Mouse (Mus musculus) midbrain, embryonic 13.5 days (tissue): ENCODE results near the gene Mapk8ip3. TPM values are rescaled to one million over a fixed set of nuclear protein-coding genes. Genes with fewer than 3 reads are reported as not detected.
A peak's percentile ranks its signal among the peaks of the same experiment; 100 is the strongest.

ENCODE experiments used
- ATAC-seq: fragments of 200-750 bp; cut with Nextera tagmentation; 2 replicates; pipeline ENCODE4 v1.8.0; 2017; ENCODE audit warnings: mild to moderate bottlenecking, moderate TSS enrichment, moderate library complexity
- H3K27ac ChIP-seq: fragments of 300-500 bp; sonication (generic); 2 replicates; pipeline ENCODE4 v1.5.1; 2015; ENCODE audit warnings: inconsistent platforms, mild to moderate bottlenecking, moderate library complexity
- H3K27me3 ChIP-seq: fragments of 300-500 bp; sonication (generic); 2 replicates; pipeline ENCODE4 v1.6.1; 2015; ENCODE audit warnings: mild to moderate bottlenecking, inconsistent platforms
- H3K36me3 ChIP-seq: fragments of 300-500 bp; sonication (generic); 2 replicates; pipeline ENCODE4 v1.6.1; 2015; ENCODE audit warnings: mild to moderate bottlenecking, inconsistent platforms
- H3K4me1 ChIP-seq: fragments of 300-500 bp; sonication (generic); replicated peaks from 2 replicates; pipeline ENCODE4 v1.6.1; 2015; ENCODE audit warnings: inconsistent platforms
- H3K4me2 ChIP-seq: fragments of 300-500 bp; sonication (generic); replicated peaks from 2 replicates; pipeline ENCODE4 v1.6.1; 2015; ENCODE audit warnings: moderate library complexity, mild to moderate bottlenecking, inconsistent platforms
- H3K4me3 ChIP-seq: fragments of 300-500 bp; sonication (generic); replicated peaks from 2 replicates; pipeline ENCODE4 v1.5.1; 2015; ENCODE audit warnings: mild to moderate bottlenecking, inconsistent platforms
- H3K9ac ChIP-seq: fragments of 300-500 bp; sonication (generic); replicated peaks from 2 replicates; pipeline ENCODE4 v1.6.1; 2015; ENCODE audit warnings: mild to moderate bottlenecking, inconsistent platforms
- H3K9me3 ChIP-seq: fragments of 300-500 bp; sonication (generic); 2 replicates; pipeline ENCODE4 v1.6.1; 2016; ENCODE audit warnings: mild to moderate bottlenecking, inconsistent platforms
- WGBS: fragments of 180-500 bp; shearing (Covaris S2); methylation state at CpG from one replicate; pipeline ENCODE4 v1.1.7; 2015; 5-methylcytosine and 5-hydroxymethylcytosine counted together
- polyA plus RNA-seq: library from polyadenylated mRNA; unstranded; fragments of >200 nt; fragmentation: Nextera tagmentation; extraction: Ambion mirVana; gene quantifications from 2 replicates; pipeline ENCODE4 v1.2.1, GENCODE M21; 2015

Gene Mapk8ip3
- polyA plus RNA-seq, 1 experiment from 2014 or later, result 83.8 TPM

GRCm38 (mm10) chr17:24851381-24852125 is 85.2 kb downstream of the Mapk8ip3 start:
- WGBS, result 82% methylated on average over 10 of the region's 10 CpGs
- no peak overlapping the region for H3K27ac ChIP-seq
- peaks cover 28% of the 10 kb centered on the region for H3K36me3 ChIP-seq
- peak overlapping the region; percentile 94 for H3K4me2 ChIP-seq
- no peak for ATAC-seq
- no peaks in the 10 kb centered on the region for H3K9me3 ChIP-seq
- peaks cover 8% of the 10 kb centered on the region for H3K27me3 ChIP-seq
- H3K4me1 ChIP-seq, result peaks cover 25% of the 10 kb centered on the region
- peak overlapping the region; percentile 81 for H3K9ac ChIP-seq
- peak overlapping the region; percentile 81 for H3K4me3 ChIP-seq

- Histone ChIP-seq H3K36me3 (peaks cover 20% of the 10 kb centered on the region), H3K27ac (peak overlapping the region; percentile 68), H3K9ac (peak overlapping the region; percentile 81), H3K4me3 (peak overlapping the region; percentile 81), H3K9me3 (no peaks in the 10 kb centered on the region), H3K27me3 (peaks cover 8% of the 10 kb centered on the region), H3K4me1 (peaks cover 25% of the 10 kb centered on the region), H3K4me2 (peak overlapping the region; percentile 94)
- no peak for ATAC-seq
- under 1% methylated on average over 20 of the region's 20 CpGs for WGBS
These were observed 86.0 kb downstream of the Mapk8ip3 start for GRCm38 (mm10) chr17:24850773-24851127.

GRCm38 (mm10) chr17:24850065-24850772 is 86.6 kb downstream of the Mapk8ip3 start, which contains the start of gene Fahd1:
Gene Fahd1, minus strand, starts transcription at chr17:24850364.
- peak; percentile 100 for ATAC-seq
- Histone ChIP-seq H3K27ac (peak within 1 kb of the TSS; percentile 92), H3K4me2 (peak within 1 kb of the TSS; percentile 94), H3K9ac (peak within 1 kb of the TSS; percentile 82), H3K27me3 (peaks cover 8% of the 10 kb centered on the region), H3K36me3 (peaks cover 18% of the 10 kb centered on the region), H3K4me1 (peaks cover 25% of the 10 kb centered on the region), H3K4me3 (peak within 1 kb of the TSS; percentile 81), H3K9me3 (no peaks in the 10 kb centered on the region)
- under 1% methylated on average over 58 of the region's 58 CpGs for WGBS

- Histone ChIP-seq H3K9me3 (no peaks in the 10 kb centered on the region), H3K36me3 (peaks cover 18% of the 10 kb centered on the region), H3K9ac (peak overlapping the region; percentile 82), H3K4me2 (peak overlapping the region; percentile 94), H3K4me3 (peak overlapping the region; percentile 81), H3K4me1 (peaks cover 25% of the 10 kb centered on the region), H3K27ac (peak overlapping the region; percentile 92), H3K27me3 (peaks cover 8% of the 10 kb centered on the region)
- ATAC-seq, result no peak
- 0% methylated on average over 21 of the region's 21 CpGs for WGBS
These were observed 87.1 kb downstream of the Mapk8ip3 start for GRCm38 (mm10) chr17:24849733-24850064.

- H3K36me3 ChIP-seq, result peaks cover 10% of the 10 kb centered on the region
- no peaks in the 10 kb centered on the region for H3K9me3 ChIP-seq
- H3K4me3 ChIP-seq, result peak overlapping the region; percentile 81; the same call in 1 of the 2 replicates
- peaks cover 14% of the 10 kb centered on the region for H3K27me3 ChIP-seq
- H3K27ac ChIP-seq, result no peak overlapping the region
- peaks cover 25% of the 10 kb centered on the region for H3K4me1 ChIP-seq
- no peak overlapping the region for H3K9ac ChIP-seq
- no peak for ATAC-seq
- peak overlapping the region; percentile 94 for H3K4me2 ChIP-seq
These were observed 88.2 kb downstream of the Mapk8ip3 start for GRCm38 (mm10) chr17:24848600-24849031.

- H3K4me2 ChIP-seq, result no peak overlapping the region
These were observed 89.4 kb downstream of the Mapk8ip3 start for GRCm38 (mm10) chr17:24847386-24847785.

GRCm38 (mm10) chr17:24844525-24844924 is 92.3 kb downstream of the Mapk8ip3 start:
- Histone ChIP-seq H3K9me3 (no peaks in the 10 kb centered on the region), H3K27ac (no peak overlapping the region), H3K36me3 (no peaks in the 10 kb centered on the region), H3K4me2 (no peak overlapping the region), H3K4me3 (no peak overlapping the region), H3K9ac (no peak overlapping the region), H3K27me3 (peaks cover 12% of the 10 kb centered on the region; the same call in 1 of the 2 replicates), H3K4me1 (peaks cover 13% of the 10 kb centered on the region)
- WGBS, result 55% methylated on average over 9 of the region's 9 CpGs
- ATAC-seq, result no peak

More at GRCm38 (mm10) chr17:24847386-24847785, 89.4 kb downstream of the Mapk8ip3 start:
- Histone ChIP-seq H3K4me1 (peaks cover 25% of the 10 kb centered on the region), H3K36me3 (no peaks in the 10 kb centered on the region), H3K27ac (no peak overlapping the region), H3K27me3 (peaks cover 14% of the 10 kb centered on the region), H3K4me3 (no peak overlapping the region), H3K9me3 (no peaks in the 10 kb centered on the region), H3K9ac (no peak overlapping the region)
- 94% methylated on average over 1 of the region's 1 CpGs for WGBS
- ATAC-seq, result no peak

- 58% methylated on average over 2 of the region's 2 CpGs for WGBS
- Histone ChIP-seq H3K27me3 (peaks cover 12% of the 10 kb centered on the region; the same call in 1 of the 2 replicates), H3K4me1 (no peaks in the 10 kb centered on the region), H3K4me2 (no peak overlapping the region), H3K9me3 (no peaks in the 10 kb centered on the region), H3K36me3 (no peaks in the 10 kb centered on the region), H3K27ac (no peak overlapping the region), H3K4me3 (no peak overlapping the region), H3K9ac (no peak overlapping the region)
- ATAC-seq, result no peak
These were observed 94.1 kb downstream of the Mapk8ip3 start for GRCm38 (mm10) chr17:24842631-24843030.

Other genes with a start within 250 kb of the Mapk8ip3 start
- 95.0 and 98.1 TPM in 2 replicates for gene Syngr3, start 247.0 kb downstream of the Mapk8ip3 start, polyA plus RNA-seq
- gene Gfer, start 240.8 kb downstream of the Mapk8ip3 start, polyA plus RNA-seq, result 36.7 and 39.9 TPM in 2 replicates
- gene Noxo1, start 240.7 kb downstream of the Mapk8ip3 start, polyA plus RNA-seq, result 1.7 and 2.2 TPM in 2 replicates
- 81.4 and 84.3 TPM in 2 replicates for gene Tbl3, start 229.3 kb downstream of the Mapk8ip3 start, polyA plus RNA-seq
- gene Rnf151, start 218.9 kb downstream of the Mapk8ip3 start, polyA plus RNA-seq, result not detected in 2 replicates
- 770 and 771 TPM in 2 replicates for gene Rps2, start 218.9 kb downstream of the Mapk8ip3 start, polyA plus RNA-seq
- gene Ndufb10, start 212.5 kb downstream of the Mapk8ip3 start, polyA plus RNA-seq, result 257 and 260 TPM in 2 replicates
- not detected in 2 replicates for gene Rpl3l, start 209.2 kb downstream of the Mapk8ip3 start, polyA plus RNA-seq
- gene Msrb1, start 200.3 kb downstream of the Mapk8ip3 start, polyA plus RNA-seq, result 18.0 and 19.6 TPM in 2 replicates
- 0.13 and 0.22 TPM in 2 replicates for gene Hs3st6, start 184.0 kb downstream of the Mapk8ip3 start, polyA plus RNA-seq
- gene Meiob, start 132.7 kb downstream of the Mapk8ip3 start, polyA plus RNA-seq, result not detected in 2 replicates
- 43.9 and 49.7 TPM in 2 replicates for gene Hagh, start 96.8 kb downstream of the Mapk8ip3 start, polyA plus RNA-seq
- gene Fahd1, start 86.6 kb downstream of the Mapk8ip3 start, polyA plus RNA-seq, result 17.9 and 18.4 TPM in 2 replicates
- gene Igfals, start 71.0 kb downstream of the Mapk8ip3 start, polyA plus RNA-seq, result 0.28 TPM in 1 of 2 replicates, not detected in the other
- 68.2 and 75.3 TPM in 2 replicates for gene Nubp2, start 50.6 kb downstream of the Mapk8ip3 start, polyA plus RNA-seq
- gene Spsb3, start 50.3 kb downstream of the Mapk8ip3 start, polyA plus RNA-seq, result 71.7 and 74.7 TPM in 2 replicates
- 36.8 and 38.4 TPM in 2 replicates for gene Eme2, start 41.9 kb downstream of the Mapk8ip3 start, polyA plus RNA-seq
- 73.0 and 82.3 TPM in 2 replicates for gene Mrps34, start 41.9 kb downstream of the Mapk8ip3 start, polyA plus RNA-seq
- 74.1 and 76.8 TPM in 2 replicates for gene Nme3, start 40.5 kb downstream of the Mapk8ip3 start, polyA plus RNA-seq
- 146 and 161 TPM in 2 replicates for gene Jpt2, start 23.7 kb upstream of the Mapk8ip3 start, polyA plus RNA-seq
- gene Cramp1l, start 78.8 kb upstream of the Mapk8ip3 start, polyA plus RNA-seq, result 7.0 and 8.2 TPM in 2 replicates
- 19.1 and 19.8 TPM in 2 replicates for gene Ift140, start 79.1 kb upstream of the Mapk8ip3 start, polyA plus RNA-seq
- 9.4 and 10.8 TPM in 2 replicates for gene Tmem204, start 146.6 kb upstream of the Mapk8ip3 start, polyA plus RNA-seq
- gene Telo2, start 179.0 kb upstream of the Mapk8ip3 start, polyA plus RNA-seq, result 45.3 and 48.0 TPM in 2 replicates
- gene Ptx4, start 183.8 kb upstream of the Mapk8ip3 start, polyA plus RNA-seq, result not detected in 2 replicates
- gene Clcn7, start 196.4 kb upstream of the Mapk8ip3 start, polyA plus RNA-seq, result 29.1 and 29.7 TPM in 2 replicates
- gene Ccdc154, start 225.5 kb upstream of the Mapk8ip3 start, polyA plus RNA-seq, result not detected in 2 replicates
- gene Gm38655, start 238.5 kb upstream of the Mapk8ip3 start, polyA plus RNA-seq, result not detected in 2 replicates
- gene BC003965, start 247.6 kb upstream of the Mapk8ip3 start, polyA plus RNA-seq, result 36.1 and 37.1 TPM in 2 replicates